Mouse (Mus musculus) liver, embryonic 14.5 days (tissue): Measurements from ENCODE around the gene Tnnt3. TPM values are rescaled to one million over a fixed set of nuclear protein-coding genes. Genes with fewer than 3 reads are reported as not detected.

ENCODE experiments used
- ATAC-seq: fragments of 200-750 bp; cut with Nextera tagmentation; 2 replicates; pipeline ENCODE4 v1.8.0; 2017; ENCODE audit warnings: moderate number of reproducible peaks, mild to moderate bottlenecking, moderate library complexity; ENCODE audit not compliant: insufficient read depth
- DNase-seq, 3 experiments: peaks; one replicate each; pipeline ENCODE4 v3.0.0-alpha.2; 2012 to 2013; ENCODE audit warnings: low read depth in 3 of 3, low spot score in 3 of 3
- H3K27ac ChIP-seq: fragments of 300-500 bp; sonication (generic); 2 replicates; pipeline ENCODE4 v1.5.1; 2014; ENCODE audit warnings: moderate library complexity, mild to moderate bottlenecking, control low read depth, inconsistent platforms
- H3K27me3 ChIP-seq: fragments of 300-500 bp; sonication (generic); 2 replicates; pipeline ENCODE4 v1.6.1; 2014; ENCODE audit warnings: mild to moderate bottlenecking, low read length, moderate library complexity; ENCODE audit not compliant: control insufficient read depth, insufficient read depth
- H3K36me3 ChIP-seq: fragments of 300-500 bp; sonication (generic); replicated peaks from 2 replicates; pipeline ENCODE4 v1.6.1; 2014; ENCODE audit warnings: low read depth; ENCODE audit not compliant: control insufficient read depth, insufficient read depth
- H3K4me1 ChIP-seq, 2 experiments: fragments of 200-500 bp in 1 of 2; fragments of 300-500 bp in 1 of 2; sonication (generic) in 1 of 2; replicated peaks; 2 replicates each; pipeline ENCODE4 v1.6.1; 2012 to 2014; ENCODE audit warnings: antibody characterized with exemption in 1 of 2, inconsistent platforms in 1 of 2, low read length in 1 of 2; ENCODE audit not compliant: control insufficient read depth in 2 of 2, insufficient read depth in 2 of 2
- H3K4me2 ChIP-seq: fragments of 300-500 bp; sonication (generic); 2 replicates; pipeline ENCODE4 v1.6.1; 2014; ENCODE audit warnings: low read depth, mild to moderate bottlenecking, control low read depth, moderate library complexity
- H3K4me3 ChIP-seq, 2 experiments: fragments of 200-500 bp in 1 of 2; fragments of 300-500 bp in 1 of 2; sonication (generic) in 1 of 2; 2 replicates each; pipeline ENCODE4 v1.5.1; 2012 to 2014; ENCODE audit warnings: low read depth in 2 of 2, low read length in 2 of 2, mild to moderate bottlenecking in 2 of 2, control low read depth in 1 of 2, inconsistent platforms in 1 of 2, moderate library complexity in 1 of 2; ENCODE audit not compliant: insufficient read depth in 1 of 2
- H3K9ac ChIP-seq: fragments of 300-500 bp; sonication (generic); replicated peaks from 2 replicates; pipeline ENCODE4 v1.6.1; 2014; ENCODE audit warnings: mild to moderate bottlenecking, control low read depth, moderate library complexity
- H3K9me3 ChIP-seq: fragments of 300-500 bp; sonication (generic); 2 replicates; pipeline ENCODE4 v1.6.1; 2016; ENCODE audit warnings: low read length, mixed read lengths; ENCODE audit not compliant: control insufficient read depth
- CTCF ChIP-seq: IDR thresholded peaks from 2 replicates; pipeline ENCODE4 v1.5.1; 2016; ENCODE audit warnings: antibody characterized with exemption, low read depth, control low read depth
- EP300 ChIP-seq: IDR thresholded peaks from 2 replicates; pipeline ENCODE4 v1.6.1; 2016; ENCODE audit warnings: antibody characterized with exemption, low read depth
- WGBS: fragments of 180-500 bp; shearing (Covaris S2); extraction: QIAGEN DNeasy Blood & Tissue Kit; methylation state at CpG from one replicate; pipeline ENCODE4 v1.1.7; 2014; ENCODE audit not compliant: insufficient replicate concordance; 5-methylcytosine and 5-hydroxymethylcytosine counted together
- polyA plus RNA-seq, 2 experiments: library from polyadenylated mRNA; depleted of rRNA in 1 of 2; stranded (reverse) in 1 of 2; unstranded in 1 of 2; fragments of >200 nt; fragmentation: Nextera tagmentation in 1 of 2; extraction: Ambion mirVana in 1 of 2; gene quantifications; 2 replicates each; pipeline versions ENCODE4 v1.2.1 to v1.2.3; 2012 to 2014

Gene Tnnt3
- polyA plus RNA-seq, 2 experiments: 0.15 to 0.17 TPM

- Histone ChIP-seq H3K9ac (no peak overlapping the region), H3K4me1 (peaks cover 0 to 25% of the 10 kb centered on the region in 2 experiments; a peak in 2 of 4 replicates), H3K27me3 (no peaks in the 10 kb centered on the region), H3K27ac (no peak overlapping the region), H3K36me3 (no peaks in the 10 kb centered on the region), H3K9me3 (no peaks in the 10 kb centered on the region), H3K4me2 (no peak overlapping the region), H3K4me3 (no peak overlapping the region)
- no peak for TF ChIP-seq EP300
- TF ChIP-seq CTCF: peak; percentile 5; the same call in 1 of the 2 replicates
- DNase-seq (no peak), ATAC-seq (no peak)
- 66% methylated on average over 10 of the region's 10 CpGs for whole genome bisulfite sequencing
These were observed 51.5 kb downstream of the Tnnt3 start for GRCm38 (mm10) chr7:142549941-142550763.

GRCm38 (mm10) chr7:142550935-142551373 lies 52.3 kb downstream of the Tnnt3 start:
- no peak overlapping the region for H3K9ac ChIP-seq
- no peaks in the 10 kb centered on the region for H3K27me3 ChIP-seq
- 74% methylated on average over 14 of the region's 14 CpGs for WGBS
- H3K4me2 ChIP-seq: no peak overlapping the region
- ATAC-seq: no peak
- H3K9me3 ChIP-seq: no peaks in the 10 kb centered on the region
- no peaks in the 10 kb centered on the region for H3K36me3 ChIP-seq
- TF ChIP-seq CTCF (no peak), EP300 (no peak)
- DNase-seq: no peak
- H3K4me3 ChIP-seq: no peak overlapping the region
- H3K27ac ChIP-seq: no peak overlapping the region
- H3K4me1 ChIP-seq: peaks cover 0 to 26% of the 10 kb centered on the region in 2 experiments; a peak in 2 of 4 replicates

- Histone ChIP-seq H3K36me3 (no peaks in the 10 kb centered on the region), H3K9ac (no peak overlapping the region), H3K4me1 (peaks cover 0 to 28% of the 10 kb centered on the region in 2 experiments; a peak in 2 of 4 replicates), H3K27ac (no peak overlapping the region), H3K9me3 (no peaks in the 10 kb centered on the region), H3K27me3 (no peaks in the 10 kb centered on the region), H3K4me2 (no peak overlapping the region), H3K4me3 (no peak overlapping the region)
- 60% methylated on average over 5 of the region's 5 CpGs for WGBS
- no peak for ATAC-seq
- no peak for TF ChIP-seq CTCF
- TF ChIP-seq EP300: no peak
- DNase-seq: no peak
These were observed 53.1 kb downstream of the Tnnt3 start for GRCm38 (mm10) chr7:142551691-142552090.

- Histone ChIP-seq H3K36me3 (no peaks in the 10 kb centered on the region), H3K9ac (no peak overlapping the region), H3K4me2 (no peak overlapping the region), H3K27ac (no peak overlapping the region), H3K4me1 (peaks cover 3 to 30% of the 10 kb centered on the region in 2 experiments; a peak in 3 of 4 replicates), H3K9me3 (no peaks in the 10 kb centered on the region), H3K4me3 (no peak overlapping the region), H3K27me3 (no peaks in the 10 kb centered on the region)
- no peak for DNase-seq
- peak; percentile 47; the same call in 1 of the 2 replicates for TF ChIP-seq CTCF
- no peak for TF ChIP-seq EP300
- ATAC-seq: peak; percentile 52
- 39% methylated on average over 13 of the region's 13 CpGs for WGBS
These were observed 54.2 kb downstream of the Tnnt3 start for GRCm38 (mm10) chr7:142552591-142553416.
